Mouse (Mus musculus) duodenum, adult 2 months (tissue): Measurements from ENCODE around the gene Kcnab2. TPM values are rescaled to one million over a fixed set of nuclear protein-coding genes. Genes with fewer than 3 reads are reported as not detected.

Source experiments
- polyA plus RNA-seq: library from polyadenylated mRNA; depleted of rRNA; stranded (reverse); fragments of >200 nt; gene quantifications from 2 replicates; pipeline ENCODE4 v1.2.3, GENCODE M21; 2012; ENCODE audit warnings: low replicate concordance; rRNA removed

Gene Kcnab2
- 2.8 and 4.2 TPM in 2 replicates for polyA plus RNA-seq

GRCm38 (mm10) chr4:152477466-152478223 lies at the start of gene Kcnab2:
Gene Kcnab2, minus strand, starts transcription at chr4:152477871.

DNA sequence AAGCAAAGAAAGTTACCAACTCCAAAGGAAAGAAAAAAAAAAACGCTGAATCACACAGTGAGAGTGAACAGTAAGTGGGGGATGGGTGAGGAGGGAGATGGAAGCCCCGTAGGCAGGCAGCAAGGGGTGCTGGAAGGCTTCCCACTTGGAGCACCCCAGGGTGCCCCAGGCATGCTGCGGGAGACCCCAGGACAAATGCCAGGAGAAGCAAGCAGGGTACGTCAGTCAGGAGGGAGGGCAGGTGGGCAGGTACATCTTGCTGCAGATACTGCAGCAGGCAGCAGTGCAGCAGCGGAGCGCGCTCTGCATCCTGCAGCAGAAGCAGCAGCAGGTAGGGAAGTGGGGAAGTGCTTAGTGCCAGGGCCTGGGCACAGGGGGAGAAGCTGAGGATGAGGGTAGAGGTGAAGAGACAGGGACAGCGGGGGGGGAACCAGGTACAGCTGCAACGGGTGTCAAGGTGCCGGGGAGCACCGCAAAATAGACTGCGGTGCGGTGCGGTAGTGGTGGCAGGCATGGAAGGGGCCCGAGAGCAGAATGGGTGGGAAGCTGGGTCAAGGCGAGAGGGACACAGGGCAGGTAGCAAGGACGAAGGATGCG lies 1.1 kb downstream of the Kcnab2 start, which contains the start of gene Nphp4:
Gene Nphp4 (plus strand): TSS at position 280 of the 597 bp plus-strand sequence.

Other genes starting within 250 kb of the Kcnab2 start
- 9.0 and 9.3 TPM in 2 replicates for gene Gpr153, start 203.6 kb downstream of the Kcnab2 start, polyA plus RNA-seq
- 0.08 TPM in 1 of 2 replicates, not detected in the other for gene Hes3, start 186.2 kb downstream of the Kcnab2 start, polyA plus RNA-seq
- 22.2 and 22.4 TPM in 2 replicates for gene Icmt, start 180.6 kb downstream of the Kcnab2 start, polyA plus RNA-seq
- gene Rnf207, start 158.9 kb downstream of the Kcnab2 start, polyA plus RNA-seq = 2.2 and 5.5 TPM in 2 replicates
- gene Rpl22, start 152.1 kb downstream of the Kcnab2 start, polyA plus RNA-seq = 5.3 and 6.0 TPM in 2 replicates
- 0.50 and 0.54 TPM in 2 replicates for gene Chd5, start 139.2 kb downstream of the Kcnab2 start, polyA plus RNA-seq
- 0.27 and 0.90 TPM in 2 replicates for gene Nphp4, start 1.2 kb downstream of the Kcnab2 start, polyA plus RNA-seq